Mouse (Mus musculus) embryonic facial prominence, embryonic 12.5 days (tissue): Measurements from ENCODE around the gene Saysd1. TPM values are rescaled to one million over a fixed set of nuclear protein-coding genes. Genes with fewer than 3 reads are reported as not detected.

Experiments used
- ATAC-seq: fragments of 200-750 bp; cut with Nextera tagmentation; 2 replicates; pipeline ENCODE4 v1.8.0; 2017; ENCODE audit not compliant: insufficient number of reproducible peaks, insufficient read depth, low FRiP score, low TSS enrichment
- H3K27ac ChIP-seq: fragments of 300-500 bp; sonication (generic); 2 replicates; pipeline ENCODE4 v1.5.1; 2016; ENCODE audit warnings: mild to moderate bottlenecking
- H3K27me3 ChIP-seq: fragments of 300-500 bp; sonication (generic); 2 replicates; pipeline ENCODE4 v1.6.1; 2016; ENCODE audit warnings: mild to moderate bottlenecking, moderate library complexity
- H3K36me3 ChIP-seq: fragments of 300-500 bp; sonication (generic); 2 replicates; pipeline ENCODE4 v1.6.1; 2016; ENCODE audit warnings: mild to moderate bottlenecking
- H3K4me1 ChIP-seq: fragments of 300-500 bp; sonication (generic); 2 replicates; pipeline ENCODE4 v1.6.1; 2016
- H3K4me2 ChIP-seq: fragments of 300-500 bp; sonication (generic); replicated peaks from 2 replicates; pipeline ENCODE4 v1.6.1; 2016; ENCODE audit warnings: mild to moderate bottlenecking, moderate library complexity
- H3K4me3 ChIP-seq: fragments of 300-500 bp; sonication (generic); 2 replicates; pipeline ENCODE4 v1.5.1; 2016; ENCODE audit warnings: mild to moderate bottlenecking
- H3K9ac ChIP-seq: fragments of 300-500 bp; sonication (generic); 2 replicates; pipeline ENCODE4 v1.6.1; 2016; ENCODE audit warnings: mild to moderate bottlenecking, moderate library complexity
- H3K9me3 ChIP-seq: fragments of 300-500 bp; sonication (generic); 2 replicates; pipeline ENCODE4 v1.6.1; 2016; ENCODE audit warnings: mild to moderate bottlenecking, moderate library complexity
- WGBS: fragments of 180-500 bp; shearing (Covaris S2); methylation state at CpG from one replicate; pipeline ENCODE4 v1.1.7; 2016; 5-methylcytosine and 5-hydroxymethylcytosine counted together
- polyA plus RNA-seq: library from polyadenylated mRNA; unstranded; fragments of >200 nt; fragmentation: Nextera tagmentation; extraction: Ambion mirVana; gene quantifications from 2 replicates; pipeline ENCODE4 v1.2.1, GENCODE M21; 2016

Gene Saysd1
- polyA plus RNA-seq, 1 experiment from 2014 or later: 11.5 TPM

GRCm38 (mm10) chr14:20175705-20176104, 37.4 kb upstream of the Saysd1 start:
- H3K9ac ChIP-seq: no peak overlapping the region
- no peak overlapping the region for H3K4me3 ChIP-seq
- H3K4me2 ChIP-seq: no peak overlapping the region
- no peaks in the 10 kb centered on the region for H3K9me3 ChIP-seq
- no peak overlapping the region for H3K27ac ChIP-seq
- no peak for ATAC-seq
- peaks cover 31% of the 10 kb centered on the region for H3K4me1 ChIP-seq
- WGBS: 89% methylated on average over 4 of the region's 4 CpGs
- H3K27me3 ChIP-seq: no peaks in the 10 kb centered on the region
- no peaks in the 10 kb centered on the region for H3K36me3 ChIP-seq

- H3K9me3 ChIP-seq: no peaks in the 10 kb centered on the region
- H3K9ac ChIP-seq: no peak overlapping the region
- ATAC-seq: no peak
- no peaks in the 10 kb centered on the region for H3K36me3 ChIP-seq
- H3K4me2 ChIP-seq: no peak overlapping the region
- H3K27ac ChIP-seq: no peak overlapping the region
- no peaks in the 10 kb centered on the region for H3K27me3 ChIP-seq
- no peak overlapping the region for H3K4me3 ChIP-seq
- H3K4me1 ChIP-seq: peaks cover 27% of the 10 kb centered on the region
- 95% methylated on average over 7 of the region's 7 CpGs for WGBS
Observed at GRCm38 (mm10) chr14:20175114-20175513, 36.8 kb upstream of the Saysd1 start.

- Histone ChIP-seq H3K9me3 (no peaks in the 10 kb centered on the region), H3K4me2 (no peak overlapping the region), H3K27ac (no peak overlapping the region), H3K9ac (no peak overlapping the region), H3K27me3 (no peaks in the 10 kb centered on the region), H3K4me1 (peaks cover 24% of the 10 kb centered on the region), H3K4me3 (no peak overlapping the region), H3K36me3 (no peaks in the 10 kb centered on the region)
- no peak for ATAC-seq
- WGBS: 89% methylated on average over 6 of the region's 6 CpGs
Observed at GRCm38 (mm10) chr14:20174696-20175095, 36.4 kb upstream of the Saysd1 start.

GRCm38 (mm10) chr14:20173873-20174490, 35.6 kb upstream of the Saysd1 start:
- H3K9ac ChIP-seq: no peak overlapping the region
- no peak for ATAC-seq
- no peaks in the 10 kb centered on the region for H3K27me3 ChIP-seq
- no peak overlapping the region for H3K4me2 ChIP-seq
- H3K4me3 ChIP-seq: no peak overlapping the region
- H3K27ac ChIP-seq: no peak overlapping the region
- peaks cover 17% of the 10 kb centered on the region for H3K4me1 ChIP-seq
- no peaks in the 10 kb centered on the region for H3K36me3 ChIP-seq
- no peaks in the 10 kb centered on the region for H3K9me3 ChIP-seq
- 91% methylated on average over 14 of the region's 14 CpGs for WGBS

GRCm38 (mm10) chr14:20172924-20173323, 34.6 kb upstream of the Saysd1 start:
- H3K4me2 ChIP-seq: no peak overlapping the region
- no peak for ATAC-seq
- no peak overlapping the region for H3K4me3 ChIP-seq
- H3K27me3 ChIP-seq: no peaks in the 10 kb centered on the region
- no peak overlapping the region for H3K27ac ChIP-seq
- 51% methylated on average over 4 of the region's 4 CpGs for WGBS
- no peak overlapping the region for H3K9ac ChIP-seq
- peaks cover 7% of the 10 kb centered on the region; the same call in 1 of the 2 replicates for H3K4me1 ChIP-seq
- no peaks in the 10 kb centered on the region for H3K9me3 ChIP-seq
- no peaks in the 10 kb centered on the region for H3K36me3 ChIP-seq

GRCm38 (mm10) chr14:20172509-20172908, 34.2 kb upstream of the Saysd1 start:
- WGBS: 48% methylated on average over 5 of the region's 5 CpGs
- Histone ChIP-seq H3K27me3 (no peaks in the 10 kb centered on the region), H3K9me3 (no peaks in the 10 kb centered on the region), H3K4me2 (no peak overlapping the region), H3K36me3 (no peaks in the 10 kb centered on the region), H3K4me3 (no peak overlapping the region), H3K4me1 (peaks cover 3% of the 10 kb centered on the region; the same call in 1 of the 2 replicates), H3K27ac (no peak overlapping the region), H3K9ac (no peak overlapping the region)
- no peak for ATAC-seq

GRCm38 (mm10) chr14:20171840-20172239, 33.5 kb upstream of the Saysd1 start:
- no peaks in the 10 kb centered on the region for H3K9me3 ChIP-seq
- 0 out of 2 replicates have a peak, but pooled peaks cover 3% of the 10 kb centered on the region for H3K4me1 ChIP-seq
- no peak overlapping the region for H3K4me3 ChIP-seq
- H3K27ac ChIP-seq: no peak overlapping the region
- H3K36me3 ChIP-seq: no peaks in the 10 kb centered on the region
- no peak overlapping the region for H3K9ac ChIP-seq
- ATAC-seq: no peak
- no peaks in the 10 kb centered on the region for H3K27me3 ChIP-seq
- no peak overlapping the region for H3K4me2 ChIP-seq
- WGBS: 82% methylated on average over 3 of the region's 3 CpGs

- ATAC-seq: no peak
Observed at GRCm38 (mm10) chr14:20169251-20169650, 30.9 kb upstream of the Saysd1 start.

GRCm38 (mm10) chr14:20168478-20168877, 30.1 kb upstream of the Saysd1 start:
- no peak for ATAC-seq
- Histone ChIP-seq H3K27me3 (no peaks in the 10 kb centered on the region), H3K9ac (no peak overlapping the region), H3K4me2 (no peak overlapping the region), H3K36me3 (no peaks in the 10 kb centered on the region), H3K27ac (no peak overlapping the region), H3K4me3 (no peak overlapping the region), H3K9me3 (no peaks in the 10 kb centered on the region), H3K4me1 (peaks cover 12% of the 10 kb centered on the region; the same call in 1 of the 2 replicates)
- WGBS: 88% methylated on average over 1 of the region's 1 CpGs

More at GRCm38 (mm10) chr14:20169251-20169650, 30.9 kb upstream of the Saysd1 start:
- no peaks in the 10 kb centered on the region for H3K27me3 ChIP-seq
- 86% methylated on average over 4 of the region's 4 CpGs for WGBS
- 0 out of 2 replicates have a peak, but pooled peaks cover 7% of the 10 kb centered on the region for H3K4me1 ChIP-seq
- H3K27ac ChIP-seq: no peak overlapping the region
- H3K4me3 ChIP-seq: no peak overlapping the region
- no peaks in the 10 kb centered on the region for H3K9me3 ChIP-seq
- H3K9ac ChIP-seq: no peak overlapping the region
- no peaks in the 10 kb centered on the region for H3K36me3 ChIP-seq
- no peak overlapping the region for H3K4me2 ChIP-seq

GRCm38 (mm10) chr14:20168054-20168453, 29.7 kb upstream of the Saysd1 start:
- no peak overlapping the region for H3K27ac ChIP-seq
- H3K27me3 ChIP-seq: no peaks in the 10 kb centered on the region
- no peak overlapping the region for H3K9ac ChIP-seq
- peaks cover 14% of the 10 kb centered on the region for H3K4me1 ChIP-seq
- no peak for ATAC-seq
- H3K4me3 ChIP-seq: no peak overlapping the region
- H3K4me2 ChIP-seq: no peak overlapping the region
- H3K36me3 ChIP-seq: no peaks in the 10 kb centered on the region
- no peaks in the 10 kb centered on the region for H3K9me3 ChIP-seq
- WGBS: 82% methylated on average over 2 of the region's 2 CpGs

GRCm38 (mm10) chr14:20165413-20165812, 27.1 kb upstream of the Saysd1 start:
- WGBS: 83% methylated on average over 1 of the region's 1 CpGs
- no peaks in the 10 kb centered on the region for H3K27me3 ChIP-seq
- H3K4me3 ChIP-seq: no peak overlapping the region
- no peak overlapping the region for H3K9ac ChIP-seq
- no peaks in the 10 kb centered on the region for H3K36me3 ChIP-seq
- ATAC-seq: no peak
- no peak overlapping the region for H3K4me2 ChIP-seq
- H3K27ac ChIP-seq: no peak overlapping the region
- peaks cover 21% of the 10 kb centered on the region for H3K4me1 ChIP-seq
- H3K9me3 ChIP-seq: no peaks in the 10 kb centered on the region

GRCm38 (mm10) chr14:20164438-20164837, 26.1 kb upstream of the Saysd1 start:
- ATAC-seq: no peak
- Histone ChIP-seq H3K4me2 (no peak overlapping the region), H3K9ac (no peak overlapping the region), H3K9me3 (no peaks in the 10 kb centered on the region), H3K4me3 (no peak overlapping the region), H3K27ac (no peak overlapping the region), H3K27me3 (no peaks in the 10 kb centered on the region), H3K36me3 (no peaks in the 10 kb centered on the region), H3K4me1 (peaks cover 26% of the 10 kb centered on the region)
- 92% methylated on average over 7 of the region's 7 CpGs for WGBS
